In the genomic region with DNA sequence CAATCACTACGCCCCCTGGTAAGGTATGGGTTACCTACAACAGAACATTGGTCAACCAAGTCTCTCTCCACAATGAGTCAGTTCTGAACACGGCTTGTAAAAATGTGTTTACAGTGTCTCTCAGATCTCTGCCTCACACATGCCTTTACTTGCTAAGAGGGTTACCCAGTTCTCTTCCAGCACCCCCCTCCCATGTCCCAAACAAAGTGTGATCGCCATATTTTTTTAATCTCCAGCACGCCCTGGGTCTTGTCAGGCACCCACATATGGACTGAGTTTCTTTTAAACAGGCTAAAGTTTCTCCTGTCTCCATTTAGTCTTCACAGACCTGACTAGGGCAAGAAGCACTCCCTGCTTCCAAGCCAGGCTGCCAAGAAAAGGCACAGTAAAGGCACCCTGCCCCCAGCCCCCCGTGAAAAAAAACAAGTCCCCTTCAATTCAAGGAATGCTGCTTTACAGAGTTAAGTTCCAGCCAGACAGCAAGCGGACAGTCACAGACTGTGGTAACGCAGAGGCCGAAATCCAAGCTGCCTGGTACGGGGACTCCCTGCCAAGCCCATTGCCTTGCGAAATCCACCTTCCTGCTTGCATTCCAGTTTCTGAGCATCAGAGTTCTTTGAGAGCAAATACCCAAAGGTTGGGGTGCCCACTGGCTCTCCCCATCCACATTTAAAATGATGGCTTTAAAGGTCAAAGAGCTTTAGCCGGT, we compare ENCODE assay signal across 9 mouse cellular contexts.
DNase-seq lines count a peak whose midpoint lies in the region; ATAC-seq and TF ChIP-seq lines count a peak whose summit lies in the region.
"Had no signal": no experiment of that assay in that cellular context is flagged by ENCODE, and none has a peak within 500 bp of the region (broad histone marks: within the 10 kb centered on the region; RNA-seq: fewer than 3 reads in every experiment).

No protein-coding gene starts in this region.

- TF ChIP-seq CTCF in lung, embryonic 14.5 days (IDR thresholded peaks at IDR 0.05; ENCODE audit: low read depth): no peak; the same call in 1 of the 2 replicates
- no peak for TF ChIP-seq CTCF in thymus, adult 2 months (IDR thresholded peaks at IDR 0.05; ENCODE audit: borderline replicate concordance, control insufficient read depth, extremely low read depth, insufficient read depth, low read length, poor library complexity)

- no peaks in the 10 kb centered on the region for H3K27me3 ChIP-seq in lung, embryonic 14.5 days (ENCODE audit: insufficient read depth, low read length)
- H3K27me3 ChIP-seq in thymus, adult 2 months (ENCODE audit: control insufficient read depth, insufficient read depth, low read length): no peaks in the 10 kb centered on the region
- H3K27me3 ChIP-seq: megakaryocyte, embryonic 14.5 days had no signal

- no peak overlapping the region for H3K4me3 ChIP-seq in lung, embryonic 14.5 days (ENCODE audit: low read depth, low read length)
- H3K4me3 ChIP-seq in thymus, adult 2 months (ENCODE audit: control insufficient read depth, insufficient read depth, low read length): no peak overlapping the region
- H3K4me3 ChIP-seq: megakaryocyte, embryonic 14.5 days had no signal

- WGBS in lung, embryonic 14.5 days: 35% methylated on average over 11 of the region's 11 CpGs
- 82% methylated on average over 11 of the region's 11 CpGs for WGBS in thymus, adult 2 months

- no peak overlapping the region for H3K9ac ChIP-seq in lung, embryonic 14.5 days

- DNase-seq in cerebellum, postnatal 10 days: peak; percentile 35 to 48
- no peak for DNase-seq in cerebellum, adult 11-12 months
- peak; percentile 37 for DNase-seq in ovary, postnatal 36 days (ENCODE audit: low spot score)
- DNase-seq in ovary, adult 18-20 months (ENCODE audit: low spot score): no peak
- DNase-seq in lung, embryonic 14.5 days: peak; percentile 72
- no peak for DNase-seq in spleen, adult 12 weeks (ENCODE audit: low spot score)
- no peak for DNase-seq in layer of hippocampus, adult 8-10 months (ENCODE audit: low spot score in 2 of 2)
- no peak for DNase-seq in thymus, adult 2 months

- no peaks in the 10 kb centered on the region for H3K36me3 ChIP-seq in lung, embryonic 14.5 days (ENCODE audit: insufficient read depth)
- H3K36me3 ChIP-seq in thymus, adult 2 months (ENCODE audit: control insufficient read depth, insufficient read depth, low read length): no peaks in the 10 kb centered on the region

- H3K27ac ChIP-seq in lung, embryonic 14.5 days (ENCODE audit: low read depth): peak overlapping the region; percentile 77
- H3K27ac ChIP-seq in thymus, adult 2 months (ENCODE audit: control insufficient read depth, insufficient read depth, low read length): no peak overlapping the region

- no peaks in the 10 kb centered on the region for H3K9me3 ChIP-seq in lung, embryonic 14.5 days (ENCODE audit: low read depth, low read length)

- peak overlapping the region; percentile 32; the same call in 1 of the 2 replicates for H3K4me2 ChIP-seq in lung, embryonic 14.5 days

- H3K4me1 ChIP-seq in lung, embryonic 14.5 days (ENCODE audit: insufficient read depth): peaks cover 32% of the 10 kb centered on the region
- no peaks in the 10 kb centered on the region for H3K4me1 ChIP-seq in thymus, adult 2 months (replicated peaks; ENCODE audit: control insufficient read depth, insufficient read depth, low read length)
- H3K4me1 ChIP-seq: megakaryocyte, embryonic 14.5 days had no signal

- ATAC-seq in lung, embryonic 14.5 days (ENCODE audit: insufficient read depth): peak; percentile 35; the same call in 1 of the 2 replicates

- TF ChIP-seq POLR2A in thymus, adult 2 months (IDR thresholded peaks at IDR 0.05; ENCODE audit: control insufficient read depth, extremely low read depth, insufficient read depth, low read length, poor library complexity): no peak

Comparison
In these comparisons a context has a peak if more than half of its experiments do, and no peak if none do; other contexts are left out.
1. DNase-seq: peak in cerebellum, postnatal 10 days (2 of 2), ovary, postnatal 36 days (single experiment) and lung, embryonic 14.5 days (single experiment); none in cerebellum, adult 11-12 months (single experiment), ovary, adult 18-20 months (single experiment), spleen, adult 12 weeks (single experiment), layer of hippocampus, adult 8-10 months (0 of 2) and thymus, adult 2 months (single experiment).